Mouse (Mus musculus) heart, adult 2 months (tissue): ENCODE data around the gene Dab1.

ENCODE experiments used
- CTCF ChIP-seq: fragments of 200-600 bp; IDR thresholded peaks from 2 replicates; pipeline ENCODE4 v1.8.1; 2022; ENCODE audit warnings: antibody characterized with exemption, mild to moderate bottlenecking, moderate library complexity
- EP300 ChIP-seq: fragments of 200-500 bp; IDR thresholded peaks from 2 replicates; pipeline ENCODE4 v1.6.1; 2011; ENCODE audit warnings: low read depth, low read length, control low read depth; ENCODE audit not compliant: insufficient read depth

DNA sequence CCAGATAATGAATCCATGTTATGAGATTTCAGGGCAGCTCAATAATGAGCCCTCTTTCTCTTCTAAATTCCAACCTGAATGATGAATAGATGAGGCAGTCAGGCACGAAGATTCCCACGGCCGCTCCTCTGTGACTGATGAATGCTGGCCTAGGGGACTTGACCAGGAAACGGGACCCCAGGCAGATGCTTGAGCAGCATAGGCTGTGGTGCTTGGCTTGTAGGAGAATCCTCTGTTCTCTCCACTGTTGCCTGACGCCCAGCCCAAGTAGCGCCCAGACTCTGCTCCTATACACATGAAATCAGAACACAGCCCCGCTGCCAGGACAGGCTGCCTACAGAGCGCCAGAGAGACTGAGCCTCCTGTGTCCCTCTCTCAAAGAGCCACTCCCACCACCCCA is 987.7 kb downstream of the Dab1 start:
- no peak for TF ChIP-seq CTCF
- TF ChIP-seq EP300: no peak
